Mouse (Mus musculus) adipocyte (in vitro differentiated cells): ENCODE data around the gene Aldh8a1.
"Not testable (repeated sequence)": the region's sequence is repeated elsewhere in the genome, so short reads cannot be mapped to it uniquely, and the experiment has no call there.

Experiments used
- DNase-seq: peaks from one replicate; pipeline ENCODE4 v3.0.0-alpha.2; 2016; ENCODE audit warnings: low spot score

Gene Aldh8a1

DNA sequence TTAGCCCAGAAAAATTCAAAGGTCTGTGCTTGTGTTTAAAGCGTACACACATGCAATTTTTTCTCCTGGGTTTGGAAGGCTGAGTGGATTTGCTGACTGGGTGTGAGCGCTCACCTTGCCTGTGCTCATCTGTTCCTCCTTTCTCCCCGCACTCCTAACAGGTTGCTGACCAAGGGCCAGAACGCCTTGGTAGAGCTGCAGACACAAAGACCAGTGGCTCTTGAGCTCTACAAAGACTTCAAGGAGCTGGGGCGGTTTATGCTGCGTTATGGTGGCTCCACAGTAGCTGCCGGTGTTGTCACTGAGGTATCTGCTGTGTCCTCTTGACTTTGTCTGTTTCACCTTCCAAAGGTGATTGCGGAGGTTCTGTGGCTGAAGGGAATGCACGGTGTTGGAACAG, 9.6 kb upstream of the Aldh8a1 start:
- no peak for DNase-seq

DNA sequence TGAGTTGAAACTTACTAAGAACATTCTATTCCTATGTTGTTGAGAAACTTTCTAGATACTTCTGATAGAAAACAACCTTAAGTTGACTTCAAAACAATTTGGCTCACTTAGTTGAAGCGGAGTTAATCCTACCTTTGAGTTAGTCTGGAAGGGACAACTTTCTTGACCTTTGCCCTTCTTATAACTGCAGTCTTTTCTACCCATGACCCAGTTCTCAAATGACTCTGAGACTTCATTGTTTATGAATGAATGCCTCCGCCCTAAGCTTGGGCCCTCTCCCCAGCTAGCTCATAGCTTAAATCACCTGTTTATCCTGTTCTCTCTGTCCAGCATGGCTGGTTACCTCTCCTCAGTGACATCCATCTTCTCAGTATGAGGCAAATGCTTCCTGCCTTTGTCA, 7.5 kb upstream of the Aldh8a1 start:
- no peak for DNase-seq

DNA sequence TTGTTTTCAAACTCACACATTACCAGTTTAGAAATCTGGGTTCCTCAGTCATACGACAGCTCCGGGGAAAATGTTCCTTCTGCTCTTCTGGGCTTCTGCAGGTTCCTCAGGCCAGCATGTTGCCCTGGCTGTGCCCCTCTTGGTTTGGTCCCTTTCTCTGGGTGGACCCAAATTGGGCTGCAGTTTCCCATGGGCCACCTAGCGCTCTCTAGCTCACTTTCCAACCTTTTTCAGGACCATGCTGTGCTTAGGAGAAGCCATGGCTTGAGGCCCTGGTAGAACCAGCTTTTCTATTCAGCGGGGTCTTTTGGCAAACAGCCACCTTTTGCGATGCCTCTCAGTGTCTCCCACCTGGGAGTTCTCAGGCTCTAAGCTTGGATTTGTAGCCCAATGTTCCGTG, 4.8 kb upstream of the Aldh8a1 start:
- DNase-seq: no peak

DNA sequence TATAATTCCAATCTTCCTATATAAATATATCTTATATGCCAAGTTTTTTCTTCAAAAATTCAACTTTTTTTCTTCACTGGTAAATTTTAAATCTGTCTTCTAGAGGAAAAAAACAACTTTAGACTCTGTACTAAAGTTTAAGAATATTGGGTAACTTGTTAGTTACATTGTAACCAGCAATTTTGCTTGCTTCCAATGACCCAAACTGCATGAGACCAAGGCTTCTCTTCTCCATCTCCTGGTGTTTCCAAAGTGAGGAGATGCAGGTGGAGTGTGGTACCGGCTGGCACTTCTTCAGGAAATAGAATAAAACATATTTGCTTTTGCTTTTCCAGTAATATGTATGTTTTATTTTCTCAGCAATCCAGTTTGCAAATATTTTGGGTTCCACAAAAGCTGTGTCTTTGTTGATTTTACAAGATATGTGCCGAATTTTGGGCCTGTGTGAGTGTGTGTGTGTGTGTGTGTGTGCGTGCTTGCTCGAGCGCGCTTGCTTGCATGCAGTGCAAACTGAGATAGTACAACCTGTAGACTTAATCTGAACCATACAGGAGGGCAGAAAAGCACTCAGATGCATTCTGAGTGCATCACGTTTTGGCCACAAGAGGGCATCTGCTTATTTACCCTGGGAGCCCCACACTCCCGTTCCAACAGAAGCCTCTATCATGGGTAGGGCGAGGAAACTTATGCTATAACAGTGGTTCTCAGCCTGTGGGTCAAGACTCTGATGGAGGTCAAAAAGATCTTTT, 1.3 kb downstream of the Aldh8a1 start:
- peak; percentile 44 for DNase-seq

DNA sequence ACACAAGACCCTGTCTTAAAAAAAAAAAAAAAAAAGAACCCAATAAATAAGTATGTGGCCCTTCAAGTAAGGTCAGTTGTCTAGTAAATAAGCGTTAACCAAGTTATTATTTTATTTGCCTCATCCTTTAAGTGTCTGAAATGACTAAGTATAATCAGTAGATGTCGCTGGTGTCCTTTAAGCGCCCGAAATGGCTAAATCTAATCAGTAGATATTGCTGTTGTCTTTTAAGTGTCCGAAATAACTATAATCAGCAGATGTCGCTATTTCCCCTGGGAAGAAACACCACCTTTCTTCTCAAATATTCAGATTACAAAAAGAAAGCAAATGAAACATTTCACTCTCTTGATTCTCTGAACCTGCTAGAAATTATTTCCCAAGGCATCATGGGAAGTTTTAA, 5.8 kb downstream of the Aldh8a1 start:
- DNase-seq: peak; percentile 81

DNA sequence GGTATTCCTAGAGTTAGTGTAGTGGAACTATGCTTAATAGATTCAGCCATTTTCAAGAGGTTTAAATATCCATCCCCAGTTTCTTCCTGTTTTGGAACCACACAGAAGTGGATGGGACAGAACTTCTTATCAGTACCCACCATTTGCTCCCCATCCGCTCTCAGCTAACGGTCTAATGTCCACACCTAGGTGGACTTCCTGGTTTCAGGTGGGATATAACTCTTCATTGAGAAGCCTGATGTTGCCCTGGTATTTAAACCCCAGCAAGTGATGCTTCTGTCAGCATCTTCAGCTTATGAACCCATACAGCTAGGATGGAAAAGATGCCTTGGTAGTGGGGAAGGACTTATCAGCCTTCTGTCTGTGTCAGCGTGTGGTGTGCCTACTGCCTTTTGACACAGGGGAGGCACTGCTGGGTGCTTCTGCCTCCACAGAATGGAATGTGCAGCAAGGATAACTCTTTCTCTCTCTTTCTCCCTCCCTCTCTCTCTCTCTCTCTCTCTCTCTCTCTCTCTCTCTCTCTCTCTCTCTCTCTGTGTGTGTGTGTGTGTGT, 8.1 kb downstream of the Aldh8a1 start:
- DNase-seq: no peak

DNA sequence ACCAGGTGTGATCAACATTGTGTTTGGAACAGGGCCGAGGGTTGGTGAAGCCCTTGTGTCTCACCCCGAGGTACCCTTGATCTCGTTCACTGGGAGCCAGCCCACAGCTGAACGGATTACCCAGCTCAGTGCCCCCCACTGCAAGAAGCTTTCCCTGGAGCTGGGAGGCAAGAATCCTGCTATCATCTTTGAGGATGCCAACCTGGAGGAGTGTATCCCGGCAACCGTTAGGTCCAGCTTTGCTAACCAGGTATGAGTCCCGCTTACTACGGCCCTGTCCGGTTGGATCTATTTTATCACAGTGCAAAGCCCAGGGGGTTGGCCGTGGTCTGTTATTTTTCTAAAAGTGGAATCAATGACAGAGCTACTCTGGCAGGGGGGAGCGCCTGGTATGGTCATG, 12.0 kb downstream of the Aldh8a1 start:
- no peak for DNase-seq

DNA sequence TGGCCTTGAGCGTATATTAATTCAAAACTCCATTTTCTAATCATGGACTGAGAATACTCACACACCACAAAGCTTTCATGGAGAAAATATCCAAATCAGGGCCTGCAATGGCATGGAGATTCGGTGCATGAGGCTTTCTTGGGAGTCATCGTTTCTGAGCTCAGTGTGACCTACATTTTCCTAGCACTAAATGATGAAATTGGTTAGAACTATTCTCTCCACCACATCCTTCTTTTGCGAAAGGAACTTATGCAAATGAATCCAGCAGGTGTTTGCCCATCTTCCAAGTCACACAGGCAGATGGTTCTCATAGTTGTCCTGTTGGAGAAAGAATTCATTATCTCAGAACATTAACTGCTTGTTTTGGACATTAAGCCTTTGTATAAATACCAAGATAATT, 13.3 kb downstream of the Aldh8a1 start:
- no peak for DNase-seq

DNA sequence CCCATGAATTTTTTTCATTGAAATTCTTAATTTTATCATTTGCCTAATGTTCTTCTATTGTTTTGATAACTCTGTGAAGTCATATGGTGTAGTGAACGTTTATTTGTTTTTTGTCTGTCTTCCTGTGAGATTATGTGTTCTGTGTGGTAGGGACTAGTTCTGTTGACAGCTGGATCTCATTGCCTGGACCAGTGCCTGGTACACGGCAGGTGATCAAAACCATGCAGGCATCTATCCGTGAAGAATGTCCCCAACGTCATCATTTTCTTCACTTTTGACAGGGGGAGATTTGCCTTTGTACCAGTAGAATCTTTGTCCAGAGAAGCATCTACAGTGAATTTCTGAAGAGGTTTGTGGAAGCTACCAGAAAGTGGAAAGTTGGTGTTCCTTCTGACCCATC, 14.2 kb downstream of the Aldh8a1 start:
- DNase-seq: no peak

DNA sequence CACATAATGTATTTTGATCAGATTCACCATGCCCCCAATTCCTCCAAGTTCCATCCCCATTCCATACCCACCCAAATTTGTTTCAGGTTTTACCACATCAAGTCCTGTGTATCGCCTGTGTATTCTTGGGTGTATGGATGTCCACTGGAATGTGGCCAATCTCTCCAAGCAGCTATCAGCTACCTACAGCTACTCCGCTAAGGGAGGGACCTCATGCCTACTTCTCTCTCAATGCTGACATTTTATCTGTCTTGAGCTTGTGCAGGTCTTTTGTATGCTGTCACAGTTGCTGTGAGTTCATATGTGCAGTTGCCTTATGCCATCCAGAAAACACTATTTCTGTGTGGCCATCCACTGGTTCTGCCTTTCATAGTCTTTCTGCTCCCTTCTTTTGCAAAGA, 16.3 kb downstream of the Aldh8a1 start:
- no peak for DNase-seq

DNA sequence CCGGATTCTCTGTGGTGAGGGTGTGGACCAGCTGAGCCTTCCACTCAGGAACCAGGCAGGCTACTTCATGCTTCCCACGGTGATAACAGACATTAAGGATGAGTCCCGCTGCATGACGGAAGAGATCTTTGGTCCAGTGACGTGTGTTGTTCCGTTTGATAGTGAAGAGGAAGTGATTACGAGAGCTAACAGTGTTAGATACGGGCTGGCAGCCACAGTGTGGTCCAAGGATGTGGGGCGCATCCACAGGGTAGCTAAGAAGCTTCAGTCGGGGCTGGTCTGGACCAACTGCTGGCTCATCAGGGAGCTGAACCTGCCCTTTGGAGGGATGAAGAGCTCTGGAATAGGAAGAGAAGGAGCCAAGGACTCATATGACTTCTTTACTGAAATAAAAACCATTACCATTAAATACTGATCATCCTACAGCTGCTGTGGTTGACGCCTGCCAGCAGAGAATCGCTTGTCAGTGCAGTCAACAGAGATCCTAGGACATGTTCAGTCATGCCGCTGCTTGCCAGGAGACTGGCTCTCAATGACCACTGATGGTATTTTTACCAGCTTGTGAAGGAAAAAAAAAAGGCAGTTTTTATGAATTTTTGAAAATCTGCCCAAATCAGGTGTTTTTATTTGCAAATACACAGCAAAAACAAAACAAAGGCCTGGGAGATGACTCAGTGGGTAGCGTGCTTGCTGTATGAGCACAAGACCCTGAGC, 18.5 kb downstream of the Aldh8a1 start:
- no peak for DNase-seq

DNA sequence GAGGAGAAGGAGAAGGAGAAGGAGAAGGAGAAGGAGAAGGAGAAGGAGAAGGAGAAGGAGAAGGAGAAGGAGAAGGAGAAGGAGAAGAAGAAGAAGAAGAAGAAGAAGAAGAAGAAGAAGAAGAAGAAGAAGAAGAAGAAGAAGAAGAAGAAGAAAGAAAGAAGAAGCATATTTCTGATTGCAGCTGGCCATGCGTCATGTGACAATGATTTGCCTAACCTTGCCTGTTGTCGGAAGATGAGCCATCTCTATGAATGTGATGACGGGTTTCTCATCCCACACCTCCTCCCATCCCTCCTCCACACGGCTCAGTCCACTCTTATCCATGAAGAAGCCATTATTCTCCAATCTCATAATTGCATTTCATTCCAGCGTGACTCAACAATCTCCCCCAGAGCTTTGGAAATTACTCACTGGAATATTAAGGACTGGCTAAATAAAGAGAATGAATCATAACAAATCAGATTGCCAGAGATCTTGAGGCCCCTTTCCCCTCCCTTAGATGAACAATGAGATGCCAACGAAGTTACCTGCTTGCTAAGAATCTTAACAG, 21.9 kb downstream of the Aldh8a1 start:
- DNase-seq: not testable (repeated sequence)

DNA sequence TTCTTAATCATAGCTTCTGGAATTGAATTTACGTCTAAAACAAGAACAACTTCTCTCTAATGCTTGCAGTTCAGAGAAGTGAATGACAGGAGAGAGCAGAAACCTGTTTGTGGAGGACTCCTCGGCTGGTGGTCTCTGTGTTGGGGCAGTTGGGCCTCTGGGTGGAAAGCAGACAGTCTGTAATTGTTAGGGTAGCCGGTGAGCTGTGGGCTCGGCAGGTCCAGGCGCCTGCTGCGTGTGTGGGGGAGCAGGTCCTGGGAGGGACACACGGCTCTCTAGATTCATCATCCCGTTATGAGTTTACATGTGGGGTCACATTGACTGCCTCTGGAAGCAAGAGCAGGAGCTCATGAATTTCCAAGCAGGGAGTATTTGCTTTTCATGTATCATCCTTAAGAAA, 22.5 kb downstream of the Aldh8a1 start:
- no peak for DNase-seq

DNA sequence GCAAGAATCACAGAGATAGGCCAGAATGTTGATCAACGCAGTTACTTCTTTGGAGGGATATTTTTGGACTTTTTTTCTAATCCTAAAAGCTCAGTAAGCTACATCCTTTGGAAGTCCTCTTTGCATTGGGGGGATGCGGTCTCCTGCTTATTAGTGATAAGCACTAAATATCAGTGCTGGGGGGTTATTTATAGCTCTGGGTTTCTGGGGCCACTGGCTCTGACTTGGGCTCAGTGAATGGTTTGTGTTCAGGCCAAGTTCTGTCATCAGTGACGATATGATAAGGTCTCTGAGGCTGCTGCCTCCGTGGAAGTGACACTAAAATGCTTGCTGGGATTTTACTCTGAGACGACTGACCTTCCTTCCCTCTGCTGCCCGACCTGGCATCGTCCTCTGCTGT, 22.9 kb downstream of the Aldh8a1 start:
- DNase-seq: no peak

DNA sequence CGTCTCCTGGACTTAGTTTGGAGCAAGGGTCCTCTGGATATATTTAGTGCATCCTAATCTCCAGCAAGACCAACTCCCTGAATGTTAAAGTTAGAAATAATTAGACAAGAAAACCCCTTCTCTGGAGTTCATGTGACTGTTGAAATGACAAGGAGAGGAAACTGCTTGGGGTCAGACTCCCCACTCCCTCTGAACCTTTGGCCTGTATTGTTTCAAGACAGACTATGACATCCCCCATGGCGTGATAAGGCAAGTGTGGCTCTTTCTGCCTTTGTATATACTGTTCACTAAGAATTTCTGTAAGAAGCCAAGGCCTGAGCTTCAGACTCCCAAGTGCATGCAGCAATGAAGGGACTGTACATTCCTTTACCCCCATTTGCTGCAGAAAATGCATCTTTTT, 23.4 kb downstream of the Aldh8a1 start:
- no peak for DNase-seq

DNA sequence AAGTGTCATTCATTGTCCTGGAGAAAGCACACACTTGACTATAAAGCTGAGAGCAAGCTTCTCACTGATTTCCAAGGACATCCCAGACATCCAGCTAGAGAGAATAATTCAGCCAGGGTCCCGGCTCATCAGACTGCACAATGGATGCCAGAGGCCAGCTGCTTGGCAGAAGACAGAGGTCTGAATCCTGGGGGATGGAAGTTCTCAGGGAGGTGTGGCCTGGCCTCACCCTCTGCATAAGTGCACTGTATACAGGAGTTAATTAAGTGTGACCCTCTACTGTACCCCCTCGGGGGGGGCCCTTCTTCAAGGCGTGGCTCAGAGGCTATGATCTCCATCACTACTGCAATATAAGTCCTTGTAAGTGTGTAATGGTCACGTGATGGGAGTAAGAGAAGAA, 24.2 kb downstream of the Aldh8a1 start:
- no peak for DNase-seq

DNA sequence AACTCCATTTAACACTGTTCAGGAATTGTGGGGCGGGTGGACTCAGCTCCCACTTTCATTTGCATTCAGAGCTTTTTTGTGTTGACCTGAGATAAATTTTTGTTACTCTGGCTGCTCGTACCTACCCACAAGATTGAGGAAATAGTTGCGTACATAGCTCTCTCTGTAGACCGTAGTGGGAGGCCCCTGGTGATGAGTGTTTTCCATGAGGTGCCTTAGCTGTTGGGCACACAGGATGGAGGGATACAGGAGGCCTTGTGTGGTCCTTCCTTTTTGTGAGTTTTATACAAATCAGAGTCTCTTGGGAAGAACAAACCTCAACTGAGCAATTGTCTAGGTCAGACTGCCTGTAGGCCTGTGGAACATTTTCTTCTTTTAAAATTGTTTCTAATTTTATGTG, 27.7 kb downstream of the Aldh8a1 start:
- DNase-seq: no peak

DNA sequence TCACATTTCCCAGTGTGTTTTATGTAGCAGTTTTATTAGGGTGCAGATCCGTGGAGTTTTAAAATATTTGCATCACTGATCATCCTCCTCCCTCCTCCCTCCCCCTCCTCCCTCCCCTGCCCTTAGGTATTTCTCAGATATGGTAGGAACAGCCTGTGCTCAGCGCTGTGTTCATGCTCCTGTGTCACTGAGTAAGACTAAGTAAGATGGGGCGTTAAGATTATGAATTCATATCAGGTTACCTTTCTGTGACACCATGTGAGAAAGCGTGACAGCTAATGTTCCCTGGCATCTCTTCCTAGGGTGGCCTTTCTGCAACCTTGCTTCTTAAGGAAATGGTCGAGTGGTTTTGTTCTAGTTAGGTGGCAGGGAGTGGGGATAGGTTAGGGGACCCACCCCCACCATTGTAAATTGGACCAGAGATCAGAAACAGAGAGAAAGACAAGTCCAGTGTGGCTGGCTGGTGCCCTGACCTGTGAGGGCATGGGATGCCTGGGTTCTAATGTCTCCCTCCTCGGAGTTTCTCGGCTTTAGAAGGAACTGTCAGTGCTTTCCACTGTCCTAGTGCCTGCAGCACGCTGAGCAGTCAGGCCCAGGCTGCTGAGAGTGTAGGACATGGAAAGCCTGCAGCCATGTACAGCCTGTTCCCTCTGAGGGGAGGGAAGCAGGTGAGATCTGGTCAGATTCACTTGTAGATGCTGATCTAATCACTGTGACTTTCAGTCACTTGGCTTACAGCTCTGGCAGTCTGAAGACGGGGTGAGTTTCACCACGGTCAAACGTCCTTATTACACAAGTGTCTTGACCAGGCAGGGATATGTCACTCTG, 28.8 kb downstream of the Aldh8a1 start:
- no peak for DNase-seq

DNA sequence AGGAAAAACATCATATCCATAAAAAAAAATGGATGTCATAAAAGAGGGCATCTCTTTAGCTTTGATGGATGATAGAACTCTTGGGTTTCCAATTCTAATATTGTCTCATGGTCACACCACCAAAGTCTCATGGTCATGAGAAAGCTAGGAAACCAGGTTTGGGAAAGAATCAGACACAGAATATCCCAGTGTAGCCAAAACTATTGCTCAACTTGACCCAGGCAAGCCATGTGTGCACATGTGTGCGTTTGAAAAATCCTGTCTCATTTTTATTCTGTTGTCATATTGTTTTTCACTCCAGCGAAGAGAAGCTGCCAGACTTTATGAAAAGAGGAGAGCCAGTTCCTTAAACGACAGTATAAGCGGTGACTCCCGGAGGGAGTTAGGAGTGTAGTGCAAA, 33.6 kb downstream of the Aldh8a1 start:
- DNase-seq: no peak

DNA sequence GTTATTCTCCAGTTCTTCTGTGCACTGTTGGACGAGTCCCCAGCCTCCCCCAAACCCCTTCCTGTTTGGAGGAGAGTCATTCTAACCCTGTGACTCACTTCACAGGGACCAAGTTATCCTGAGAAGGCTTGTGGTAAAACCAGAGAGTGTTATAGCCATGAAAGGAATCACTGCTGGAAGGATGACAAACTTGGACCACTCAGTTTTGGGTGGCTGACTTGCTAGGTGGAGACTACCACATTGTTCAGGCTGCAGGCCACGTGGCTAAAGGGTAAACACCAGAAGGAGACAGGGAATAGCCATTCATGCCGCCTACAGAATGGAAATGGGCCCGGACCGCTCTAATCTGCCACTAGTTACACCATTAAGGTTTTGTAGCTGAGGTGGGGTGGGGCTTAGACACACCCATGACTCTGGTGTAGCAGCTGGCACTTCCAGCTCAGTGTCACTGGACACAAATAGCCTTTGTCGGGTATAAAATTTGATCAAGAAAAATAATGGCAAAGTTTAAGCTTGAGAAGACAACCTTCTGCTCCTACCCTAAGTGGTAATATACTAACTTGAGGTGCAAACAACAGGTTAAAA, 34.6 kb downstream of the Aldh8a1 start:
- no peak for DNase-seq

DNA sequence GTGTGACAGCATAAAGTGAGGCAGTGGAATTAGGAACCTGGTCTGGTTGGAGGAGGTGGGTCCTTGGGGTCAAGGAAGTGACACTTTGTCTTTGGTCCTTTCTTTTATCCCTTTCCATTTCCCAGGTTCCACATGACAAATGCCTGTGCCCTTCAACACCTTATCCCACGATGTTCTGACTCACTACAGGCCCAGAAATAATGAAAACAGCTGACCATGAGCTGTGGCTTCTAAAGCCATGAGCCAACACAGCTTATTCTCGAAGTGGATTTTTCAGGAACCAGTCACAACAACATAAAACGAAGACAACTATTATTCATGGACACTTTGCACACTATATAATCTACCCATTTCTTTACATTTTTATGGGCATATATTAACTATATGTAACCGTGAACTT, 37.9 kb downstream of the Aldh8a1 start:
- no peak for DNase-seq

DNA sequence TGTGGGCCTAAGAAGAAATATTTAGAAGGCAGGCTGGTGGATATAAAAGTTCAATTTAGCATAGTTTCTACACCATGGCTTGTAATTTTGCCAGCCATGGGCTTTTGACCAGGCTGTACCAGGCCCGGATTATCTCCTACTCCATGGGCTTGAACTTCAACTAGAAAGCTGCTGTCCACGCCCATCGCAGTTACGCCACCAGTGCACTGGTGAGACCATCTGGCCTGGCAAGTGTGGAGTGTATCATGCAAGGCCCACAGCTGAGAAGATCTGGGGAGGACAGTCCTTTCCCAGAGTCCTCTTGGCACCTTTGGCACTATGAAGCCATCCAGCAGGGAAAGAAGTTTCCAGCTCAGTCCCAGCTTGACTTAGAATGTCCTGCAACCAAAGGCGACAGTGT, 39.1 kb downstream of the Aldh8a1 start:
- peak; percentile 6 for DNase-seq
